Mouse (Mus musculus) midbrain, embryonic 11.5 days (tissue): ENCODE measurements at regions not wholly inside any gene's neighbourhood (a gene's known extent, or its start where the extent isn't known, plus 50 kb on each side); places are given as distances from the start of the nearest gene placed in this dataset.
"Not testable (repeated sequence)": the region's sequence is repeated elsewhere in the genome, so short reads cannot be mapped to it uniquely, and the experiment has no call there.

Experiments
- ATAC-seq: fragments of 200-750 bp; cut with Nextera tagmentation; 2 replicates; pipeline ENCODE4 v1.8.0; 2017; ENCODE audit warnings: moderate TSS enrichment, moderate library complexity; ENCODE audit not compliant: low FRiP score
- DNase-seq: peaks from one replicate; pipeline ENCODE4 v3.0.0; 2015; ENCODE audit warnings: low spot score; ENCODE audit errors: missing footprints
- H3K27ac ChIP-seq: fragments of 300-500 bp; sonication (generic); 2 replicates; pipeline ENCODE4 v1.5.1; 2014; ENCODE audit warnings: low read depth, low read length
- H3K27me3 ChIP-seq: fragments of 300-500 bp; sonication (generic); 2 replicates; pipeline ENCODE4 v1.6.1; 2014; ENCODE audit warnings: mild to moderate bottlenecking, low read length, moderate library complexity, mixed read lengths; ENCODE audit not compliant: control insufficient read depth, insufficient read depth
- H3K36me3 ChIP-seq: fragments of 300-500 bp; sonication (generic); 2 replicates; pipeline ENCODE4 v1.6.1; 2014; ENCODE audit warnings: mild to moderate bottlenecking, low read length, moderate library complexity, mixed read lengths; ENCODE audit not compliant: control insufficient read depth, insufficient read depth
- H3K4me1 ChIP-seq: fragments of 300-500 bp; sonication (generic); 2 replicates; pipeline ENCODE4 v1.6.1; 2014; ENCODE audit warnings: low read length; ENCODE audit not compliant: control insufficient read depth, insufficient read depth
- H3K4me2 ChIP-seq: fragments of 300-500 bp; sonication (generic); 2 replicates; pipeline ENCODE4 v1.6.1; 2014; ENCODE audit warnings: mild to moderate bottlenecking, moderate library complexity
- H3K4me3 ChIP-seq: fragments of 300-500 bp; sonication (generic); 2 replicates; pipeline ENCODE4 v1.5.1; 2014; ENCODE audit warnings: low read depth, low read length
- H3K9ac ChIP-seq: fragments of 300-500 bp; sonication (generic); 2 replicates; pipeline ENCODE4 v1.6.1; 2014; ENCODE audit warnings: low read length
- H3K9me3 ChIP-seq: fragments of 300-500 bp; sonication (generic); 2 replicates; pipeline ENCODE4 v1.6.1; 2016; ENCODE audit warnings: low read length; ENCODE audit not compliant: control insufficient read depth
- WGBS: fragments of 180-500 bp; shearing (Covaris S2); extraction: QIAGEN DNeasy Blood & Tissue Kit; methylation state at CpG from one replicate; pipeline ENCODE4 v1.1.7; 2014; 5-methylcytosine and 5-hydroxymethylcytosine counted together

GRCm38 (mm10) chr9:72189867-72190266 is 78.2 kb upstream of the Tcf12 start:
- Histone ChIP-seq H3K9ac (no peak overlapping the region), H3K27me3 (no peaks in the 10 kb centered on the region), H3K27ac (no peak overlapping the region), H3K9me3 (no peaks in the 10 kb centered on the region), H3K36me3 (no peaks in the 10 kb centered on the region), H3K4me3 (no peak overlapping the region), H3K4me1 (no peaks in the 10 kb centered on the region), H3K4me2 (no peak overlapping the region)
- ATAC-seq = no peak
- no peak for DNase-seq
- WGBS = 85% methylated on average over 7 of the region's 7 CpGs

- no peak for DNase-seq
- Histone ChIP-seq H3K36me3 (no peaks in the 10 kb centered on the region), H3K27ac (no peak overlapping the region), H3K4me2 (no peak overlapping the region), H3K27me3 (no peaks in the 10 kb centered on the region), H3K4me1 (no peaks in the 10 kb centered on the region), H3K9ac (no peak overlapping the region), H3K4me3 (no peak overlapping the region), H3K9me3 (no peaks in the 10 kb centered on the region; the same call in 1 of the 2 replicates)
- 87% methylated on average over 4 of the region's 4 CpGs for WGBS
- ATAC-seq = no peak
Measured at GRCm38 (mm10) chr9:72190631-72191030, 79.0 kb upstream of the Tcf12 start.

- H3K36me3 ChIP-seq = no peaks in the 10 kb centered on the region
- ATAC-seq (no peak), DNase-seq (peak; percentile 64)
- no peaks in the 10 kb centered on the region for H3K27me3 ChIP-seq
- H3K4me1 ChIP-seq = no peaks in the 10 kb centered on the region
- H3K4me3 ChIP-seq = no peak overlapping the region
- no peak overlapping the region for H3K9ac ChIP-seq
- 92% methylated on average over 8 of the region's 8 CpGs for WGBS
- no peak overlapping the region for H3K27ac ChIP-seq
- H3K4me2 ChIP-seq = no peak overlapping the region
- no peaks in the 10 kb centered on the region; the same call in 1 of the 2 replicates for H3K9me3 ChIP-seq
Measured at GRCm38 (mm10) chr9:72191091-72191490, 79.4 kb upstream of the Tcf12 start.

GRCm38 (mm10) chr9:72192051-72192952 is 80.6 kb upstream of the Tcf12 start:
- H3K9me3 ChIP-seq = no peaks in the 10 kb centered on the region; the same call in 1 of the 2 replicates
- ATAC-seq (no peak), DNase-seq (peak; percentile 83)
- no peak overlapping the region for H3K4me3 ChIP-seq
- H3K4me1 ChIP-seq = no peaks in the 10 kb centered on the region
- no peaks in the 10 kb centered on the region for H3K36me3 ChIP-seq
- WGBS = 45% methylated on average over 8 of the region's 8 CpGs
- no peaks in the 10 kb centered on the region for H3K27me3 ChIP-seq
- H3K9ac ChIP-seq = no peak overlapping the region
- no peak overlapping the region for H3K27ac ChIP-seq
- H3K4me2 ChIP-seq = no peak overlapping the region

GRCm38 (mm10) chr9:72192953-72193337 is 81.3 kb upstream of the Tcf12 start:
- not testable (repeated sequence) for H3K9ac ChIP-seq, H3K27me3 ChIP-seq, H3K4me1 ChIP-seq, H3K27ac ChIP-seq, ATAC-seq, H3K9me3 ChIP-seq, H3K4me3 ChIP-seq, H3K4me2 ChIP-seq, H3K36me3 ChIP-seq
- 87% methylated on average over 1 of the region's 1 CpGs for WGBS
- peak; percentile 76 for DNase-seq

GRCm38 (mm10) chr9:72195348-72195747 is 79.3 kb upstream of the Zfp280d start:
- WGBS = 83% methylated on average over 3 of the region's 3 CpGs
- no peak for ATAC-seq
- H3K9ac ChIP-seq = no peak overlapping the region

GRCm38 (mm10) chr9:72196626-72197330 is 77.9 kb upstream of the Zfp280d start:
- Histone ChIP-seq H3K4me2 (no peak overlapping the region), H3K36me3 (no peaks in the 10 kb centered on the region), H3K27ac (no peak overlapping the region), H3K4me1 (no peaks in the 10 kb centered on the region), H3K9ac (no peak overlapping the region), H3K4me3 (no peak overlapping the region), H3K9me3 (no peaks in the 10 kb centered on the region; the same call in 1 of the 2 replicates), H3K27me3 (no peaks in the 10 kb centered on the region)
- no peak for DNase-seq
- 80% methylated on average over 10 of the region's 10 CpGs for WGBS
- ATAC-seq = no peak

More at GRCm38 (mm10) chr9:72195348-72195747, 79.3 kb upstream of the Zfp280d start:
- H3K27ac ChIP-seq = no peak overlapping the region
- H3K4me2 ChIP-seq = no peak overlapping the region
- H3K4me1 ChIP-seq = no peaks in the 10 kb centered on the region
- no peak for DNase-seq
- no peaks in the 10 kb centered on the region; the same call in 1 of the 2 replicates for H3K9me3 ChIP-seq
- no peaks in the 10 kb centered on the region for H3K27me3 ChIP-seq
- no peaks in the 10 kb centered on the region for H3K36me3 ChIP-seq
- no peak overlapping the region for H3K4me3 ChIP-seq

GRCm38 (mm10) chr9:72197331-72197732 is 77.3 kb upstream of the Zfp280d start:
- Histone ChIP-seq H3K4me2 (no peak overlapping the region), H3K4me3 (no peak overlapping the region), H3K9me3 (no peaks in the 10 kb centered on the region; the same call in 1 of the 2 replicates), H3K27me3 (no peaks in the 10 kb centered on the region), H3K36me3 (no peaks in the 10 kb centered on the region), H3K9ac (no peak overlapping the region), H3K4me1 (no peaks in the 10 kb centered on the region), H3K27ac (no peak overlapping the region)
- no peak for ATAC-seq
- 83% methylated on average over 11 of the region's 11 CpGs for WGBS
- no peak for DNase-seq

- H3K4me3 ChIP-seq = no peak overlapping the region
- H3K9me3 ChIP-seq = no peaks in the 10 kb centered on the region; the same call in 1 of the 2 replicates
- no peak overlapping the region for H3K4me2 ChIP-seq
- H3K4me1 ChIP-seq = no peaks in the 10 kb centered on the region
- no peak overlapping the region for H3K27ac ChIP-seq
- H3K27me3 ChIP-seq = no peaks in the 10 kb centered on the region
- no peaks in the 10 kb centered on the region for H3K36me3 ChIP-seq
- ATAC-seq = no peak
- 94% methylated on average over 5 of the region's 5 CpGs for WGBS
- no peak overlapping the region for H3K9ac ChIP-seq
- DNase-seq = no peak
Measured at GRCm38 (mm10) chr9:72198976-72199375, 75.7 kb upstream of the Zfp280d start.
